ENCODE assay signal across 8 mouse cellular contexts in the genomic region with DNA sequence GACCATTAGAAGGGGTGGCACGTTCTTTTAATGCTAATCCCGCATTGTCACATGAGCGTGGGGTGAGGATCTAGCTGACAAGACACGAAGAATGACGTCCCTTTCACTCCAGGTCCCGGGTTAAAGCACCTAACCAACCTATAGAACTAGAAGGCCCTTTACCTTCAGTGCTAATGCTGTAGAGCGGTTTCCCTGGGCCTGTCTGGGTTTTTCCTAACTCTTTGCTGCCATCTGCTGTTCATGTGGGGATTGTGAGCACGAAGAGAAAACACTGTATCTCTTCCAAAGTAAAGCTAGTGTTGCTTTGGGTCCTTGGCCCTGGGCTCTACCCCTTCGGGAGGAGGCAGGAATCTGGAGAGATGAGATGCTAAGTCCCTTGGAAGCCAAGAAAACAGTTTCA.
A peak's percentile ranks its signal among the peaks of the same experiment; 100 is the strongest.
DNase-seq lines count a peak whose midpoint lies in the region; ATAC-seq and TF ChIP-seq lines count a peak whose summit lies in the region.
"Had no signal": no experiment of that assay in that cellular context is flagged by ENCODE, and none has a peak within 500 bp of the region (broad histone marks: within the 10 kb centered on the region; RNA-seq: fewer than 3 reads in every experiment).

No protein-coding gene starts in this region.

- no peaks in the 10 kb centered on the region for H3K4me1 ChIP-seq in neural tube, embryonic 12.5 days
- 0 out of 2 replicates have a peak, but pooled peaks cover 4% of the 10 kb centered on the region for H3K4me1 ChIP-seq in neural tube, embryonic 15.5 days
- no peaks in the 10 kb centered on the region for H3K4me1 ChIP-seq in liver, embryonic 14.5 days (replicated peaks; ENCODE audit: control insufficient read depth in 2 of 2, insufficient read depth in 2 of 2, low read length in 1 of 2)

- H3K4me2 ChIP-seq in neural tube, embryonic 12.5 days (replicated peaks), result no peak overlapping the region
- H3K4me2 ChIP-seq in neural tube, embryonic 15.5 days, result no peak overlapping the region
- no peak overlapping the region for H3K4me2 ChIP-seq in liver, embryonic 14.5 days (ENCODE audit: low read depth)
- H3K4me2 ChIP-seq: lung, embryonic 15.5 days had no signal

- no peak overlapping the region for H3K4me3 ChIP-seq in neural tube, embryonic 12.5 days
- no peak overlapping the region for H3K4me3 ChIP-seq in neural tube, embryonic 15.5 days (replicated peaks)
- H3K4me3 ChIP-seq in liver, embryonic 14.5 days (ENCODE audit: insufficient read depth in 1 of 2, low read depth in 2 of 2, low read length in 2 of 2), result no peak overlapping the region
- H3K4me3 ChIP-seq: lung, embryonic 15.5 days had no signal

- DNase-seq in embryo, embryonic 9.5 days (ENCODE audit: extremely low spot score), result peak; percentile 38
- DNase-seq in induced T-regulatory cell, adult 2 months (ENCODE audit: low read depth), result peak; percentile 67
- no peak for DNase-seq in liver, embryonic 14.5 days (ENCODE audit: low read depth in 3 of 3, low spot score in 3 of 3)
- DNase-seq in right cerebral cortex, adult 18-20 months, result peak; percentile 37

- H3K36me3 ChIP-seq in neural tube, embryonic 12.5 days, result no peaks in the 10 kb centered on the region
- H3K36me3 ChIP-seq in neural tube, embryonic 15.5 days, result no peaks in the 10 kb centered on the region
- no peaks in the 10 kb centered on the region for H3K36me3 ChIP-seq in liver, embryonic 14.5 days (replicated peaks; ENCODE audit: control insufficient read depth, insufficient read depth, low read depth)

- no peak overlapping the region for H3K27ac ChIP-seq in neural tube, embryonic 12.5 days
- no peak overlapping the region for H3K27ac ChIP-seq in neural tube, embryonic 15.5 days (replicated peaks)
- H3K27ac ChIP-seq in liver, embryonic 14.5 days, result no peak overlapping the region
- H3K27ac ChIP-seq: lung, embryonic 15.5 days had no signal

- ATAC-seq in neural tube, embryonic 12.5 days (ENCODE audit: low FRiP score, low read depth), result 0 out of 2 replicates have a peak, but pooled peaks have one; percentile 21
- no peak for ATAC-seq in neural tube, embryonic 15.5 days (ENCODE audit: low FRiP score)
- peak; percentile 43 for ATAC-seq in activated CD4-positive, CD25-positive, alpha-beta regulatory T cell, adult 4 months
- no peak for ATAC-seq in liver, embryonic 14.5 days (ENCODE audit: insufficient read depth)

- H3K27me3 ChIP-seq in neural tube, embryonic 12.5 days (replicated peaks), result no peaks in the 10 kb centered on the region
- no peaks in the 10 kb centered on the region for H3K27me3 ChIP-seq in neural tube, embryonic 15.5 days (replicated peaks)
- no peaks in the 10 kb centered on the region for H3K27me3 ChIP-seq in liver, embryonic 14.5 days (ENCODE audit: control insufficient read depth, insufficient read depth, low read length)
- H3K27me3 ChIP-seq: lung, embryonic 15.5 days had no signal

- no peaks in the 10 kb centered on the region for H3K9me3 ChIP-seq in neural tube, embryonic 12.5 days
- no peaks in the 10 kb centered on the region for H3K9me3 ChIP-seq in neural tube, embryonic 15.5 days (replicated peaks)
- H3K9me3 ChIP-seq in liver, embryonic 14.5 days (ENCODE audit: control insufficient read depth, low read length), result no peaks in the 10 kb centered on the region
- H3K9me3 ChIP-seq: lung, embryonic 15.5 days had no signal

- TF ChIP-seq EP300 in liver, embryonic 14.5 days (IDR thresholded peaks at IDR 0.05; ENCODE audit: low read depth), result no peak

- no peak overlapping the region for H3K9ac ChIP-seq in neural tube, embryonic 12.5 days
- H3K9ac ChIP-seq in neural tube, embryonic 15.5 days (replicated peaks), result no peak overlapping the region
- no peak overlapping the region for H3K9ac ChIP-seq in liver, embryonic 14.5 days (replicated peaks)
- H3K9ac ChIP-seq: lung, embryonic 15.5 days had no signal

- peak; percentile 66 for TF ChIP-seq CTCF in liver, embryonic 14.5 days (IDR thresholded peaks at IDR 0.05; ENCODE audit: low read depth)

- WGBS in neural tube, embryonic 12.5 days, result 47% methylated on average over 9 of the region's 9 CpGs
- WGBS in neural tube, embryonic 15.5 days, result 50% methylated on average over 9 of the region's 9 CpGs
- 56% methylated on average over 9 of the region's 9 CpGs for WGBS in liver, embryonic 14.5 days (ENCODE audit: insufficient replicate concordance)

Comparison
In these comparisons a context has a peak if more than half of its experiments do, and no peak if none do; other contexts are left out.
1. ATAC-seq: peak in neural tube, embryonic 12.5 days (single experiment) and activated CD4-positive, CD25-positive, alpha-beta regulatory T cell, adult 4 months (single experiment); none in neural tube, embryonic 15.5 days (single experiment) and liver, embryonic 14.5 days (single experiment).
2. DNase-seq: peak in embryo, embryonic 9.5 days (single experiment), induced T-regulatory cell, adult 2 months (single experiment) and right cerebral cortex, adult 18-20 months (single experiment); none in liver, embryonic 14.5 days (0 of 3).